Mouse (Mus musculus) mesoderm, embryonic 11.5 days (tissue): ENCODE results near the gene 4930442H23Rik.
"Not testable (repeated sequence)": the region's sequence is repeated elsewhere in the genome, so short reads cannot be mapped to it uniquely, and the experiment has no call there.

ENCODE experiments used
- DNase-seq: peaks from one replicate; pipeline ENCODE4 v3.0.0-alpha.2; 2012; ENCODE audit warnings: low read depth, low spot score

4930442H23Rik gene

GRCm38 (mm10) chr10:81177958-81178712, 5.5 kb downstream of the 4930442H23Rik start:
- DNase-seq, result no peak

- DNase-seq, result no peak
Measured at GRCm38 (mm10) chr10:81177491-81177925, 6.1 kb downstream of the 4930442H23Rik start.

GRCm38 (mm10) chr10:81176466-81177271, 7.0 kb downstream of the 4930442H23Rik start, which contains the start of gene Eef2:
TSS of gene Eef2 (plus strand) at chr10:81176631.
- DNase-seq, result peak; percentile 99

GRCm38 (mm10) chr10:81175936-81176465, 7.6 kb downstream of the 4930442H23Rik start:
- no peak for DNase-seq

- DNase-seq, result not testable (repeated sequence)
Measured at GRCm38 (mm10) chr10:81175345-81175701, 8.3 kb downstream of the 4930442H23Rik start.

- peak; percentile 94 for DNase-seq
Measured at GRCm38 (mm10) chr10:81174617-81175344, 8.9 kb downstream of the 4930442H23Rik start.

GRCm38 (mm10) chr10:81173132-81173531, 10.5 kb downstream of the 4930442H23Rik start:
- DNase-seq, result peak; percentile 92

- DNase-seq, result not testable (repeated sequence)
Measured at GRCm38 (mm10) chr10:81169411-81169900, 14.2 kb downstream of the 4930442H23Rik start.

GRCm38 (mm10) chr10:81168521-81169244, 15.0 kb downstream of the 4930442H23Rik start:
- peak; percentile 73 for DNase-seq

- DNase-seq, result no peak
Measured at GRCm38 (mm10) chr10:81168087-81168431, 15.6 kb downstream of the 4930442H23Rik start.

- peak; percentile 99 for DNase-seq
Measured at GRCm38 (mm10) chr10:81167200-81168086, 16.2 kb downstream of the 4930442H23Rik start, which contains the start of gene Pias4. TSS of gene Pias4 (minus strand) at chr10:81167923.

GRCm38 (mm10) chr10:81165118-81165517, 18.5 kb downstream of the 4930442H23Rik start:
- no peak for DNase-seq

- no peak for DNase-seq
Measured at GRCm38 (mm10) chr10:81162318-81162652, 21.4 kb downstream of the 4930442H23Rik start.

GRCm38 (mm10) chr10:81161602-81162317, 21.9 kb downstream of the 4930442H23Rik start:
- DNase-seq, result peak; percentile 73

- DNase-seq, result no peak
Measured at GRCm38 (mm10) chr10:81154736-81155135, 28.9 kb downstream of the 4930442H23Rik start.

GRCm38 (mm10) chr10:81154313-81154712, 29.3 kb downstream of the 4930442H23Rik start:
- DNase-seq, result no peak

GRCm38 (mm10) chr10:81152609-81153008, 31.0 kb downstream of the 4930442H23Rik start:
- no peak for DNase-seq

GRCm38 (mm10) chr10:81151261-81151660, 32.4 kb downstream of the 4930442H23Rik start:
- DNase-seq, result no peak

GRCm38 (mm10) chr10:81146296-81146695, 37.4 kb downstream of the 4930442H23Rik start:
- DNase-seq, result no peak
